Mouse (Mus musculus) layer of hippocampus, postnatal 14 days (tissue): Measurements from ENCODE around the gene Rnf145. TPM values are rescaled to one million over a fixed set of nuclear protein-coding genes. Genes with fewer than 3 reads are reported as not detected.

Source experiments
- DNase-seq, 2 experiments: peaks; one replicate each; pipeline ENCODE4 v3.0.0; 2021 to 2022; ENCODE audit warnings: low spot score in 2 of 2, mixed read lengths in 1 of 2
- total RNA-seq, 2 experiments: library from RNA; stranded (reverse); gene quantifications; 2 replicates each; pipeline ENCODE4 v1.2.3; 2021

The Rnf145 gene
- total RNA-seq, 2 experiments from 2014 or later: 102 to 103 TPM

GRCm38 (mm10) chr11:44508876-44509275 lies 9.9 kb upstream of the Rnf145 start:
- no peak for DNase-seq

- DNase-seq: no peak
Measured at GRCm38 (mm10) chr11:44509906-44510305, 8.9 kb upstream of the Rnf145 start.

- DNase-seq: peak in 1 of 2 experiments; percentile 63
Measured at GRCm38 (mm10) chr11:44510371-44510770, 8.4 kb upstream of the Rnf145 start.

DNA sequence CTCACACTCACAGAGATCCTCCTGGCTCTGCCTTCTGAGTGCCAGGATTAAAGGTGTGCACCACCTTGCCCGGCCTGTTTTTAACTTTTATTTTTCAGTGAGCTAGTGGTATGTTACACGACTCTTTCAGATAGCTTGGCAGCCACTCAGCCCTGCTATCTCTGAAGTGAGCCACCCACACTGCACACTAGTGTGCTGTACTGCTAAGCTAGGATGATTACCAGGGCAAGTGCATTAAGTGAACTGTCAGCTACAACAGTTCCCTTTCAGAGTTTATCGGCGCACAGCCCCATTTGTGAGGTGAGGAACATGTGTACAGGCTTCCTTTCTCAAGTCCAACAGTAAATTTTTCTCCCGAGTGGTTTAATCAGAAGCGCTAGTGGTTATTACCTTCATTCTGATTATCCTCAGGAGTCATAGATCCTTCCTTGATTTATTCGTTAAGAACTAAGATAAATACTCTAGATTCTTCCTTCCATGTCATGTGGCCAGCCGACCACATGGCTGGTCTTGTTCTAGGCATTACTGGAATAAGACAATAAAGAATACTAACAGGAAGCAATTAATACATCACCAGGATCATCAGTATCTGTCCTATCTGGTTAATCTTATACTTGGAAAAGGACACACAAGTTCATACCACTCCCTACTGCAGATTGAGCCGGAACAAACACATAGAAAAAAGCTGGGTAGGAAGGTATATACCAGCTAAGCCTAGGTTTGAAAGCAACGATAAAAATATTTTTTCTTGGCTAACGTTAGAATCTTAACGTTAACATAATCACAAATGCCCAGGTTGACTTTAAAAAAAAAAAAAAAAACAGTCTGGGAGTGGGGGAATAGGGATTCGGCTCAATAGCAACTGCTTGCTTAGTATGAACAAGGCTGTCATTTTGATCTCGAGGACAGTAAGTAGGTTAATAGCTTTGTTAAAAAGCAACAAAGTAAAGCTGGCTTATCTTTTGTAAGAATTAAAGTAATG lies 6.4 kb upstream of the Rnf145 start:
- DNase-seq: peak in 1 of 2 experiments; percentile 29

GRCm38 (mm10) chr11:44513026-44513422 lies 5.7 kb upstream of the Rnf145 start:
- DNase-seq: no peak

DNA sequence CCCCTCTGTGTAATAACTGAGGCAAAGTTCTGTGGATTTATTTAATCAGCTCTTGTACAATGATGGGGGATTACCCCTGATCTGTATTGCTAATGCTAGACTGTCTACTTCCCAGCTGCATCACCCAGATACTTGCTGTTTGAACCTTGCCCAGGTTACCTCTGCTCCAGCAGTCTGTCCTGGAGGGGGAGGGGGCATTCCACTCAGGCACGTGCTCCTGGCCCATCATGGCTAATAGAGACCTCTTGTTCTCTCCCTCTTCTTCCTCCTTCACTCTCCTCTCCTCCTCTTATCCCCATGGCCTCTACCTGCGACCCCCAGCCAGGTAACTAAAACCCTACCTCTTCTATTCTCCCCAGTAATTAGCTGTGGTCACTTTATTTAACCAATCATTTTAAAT lies 4.1 kb upstream of the Rnf145 start:
- no peak for DNase-seq

- DNase-seq: no peak
Measured at GRCm38 (mm10) chr11:44516362-44516761, 2.4 kb upstream of the Rnf145 start.

- DNase-seq: no peak
Measured at GRCm38 (mm10) chr11:44517561-44518280, 1.0 kb upstream of the Rnf145 start.

GRCm38 (mm10) chr11:44519096-44519949 lies 559 bp downstream of the Rnf145 start:
- peak in 1 of 2 experiments; percentile 29 for DNase-seq

DNA sequence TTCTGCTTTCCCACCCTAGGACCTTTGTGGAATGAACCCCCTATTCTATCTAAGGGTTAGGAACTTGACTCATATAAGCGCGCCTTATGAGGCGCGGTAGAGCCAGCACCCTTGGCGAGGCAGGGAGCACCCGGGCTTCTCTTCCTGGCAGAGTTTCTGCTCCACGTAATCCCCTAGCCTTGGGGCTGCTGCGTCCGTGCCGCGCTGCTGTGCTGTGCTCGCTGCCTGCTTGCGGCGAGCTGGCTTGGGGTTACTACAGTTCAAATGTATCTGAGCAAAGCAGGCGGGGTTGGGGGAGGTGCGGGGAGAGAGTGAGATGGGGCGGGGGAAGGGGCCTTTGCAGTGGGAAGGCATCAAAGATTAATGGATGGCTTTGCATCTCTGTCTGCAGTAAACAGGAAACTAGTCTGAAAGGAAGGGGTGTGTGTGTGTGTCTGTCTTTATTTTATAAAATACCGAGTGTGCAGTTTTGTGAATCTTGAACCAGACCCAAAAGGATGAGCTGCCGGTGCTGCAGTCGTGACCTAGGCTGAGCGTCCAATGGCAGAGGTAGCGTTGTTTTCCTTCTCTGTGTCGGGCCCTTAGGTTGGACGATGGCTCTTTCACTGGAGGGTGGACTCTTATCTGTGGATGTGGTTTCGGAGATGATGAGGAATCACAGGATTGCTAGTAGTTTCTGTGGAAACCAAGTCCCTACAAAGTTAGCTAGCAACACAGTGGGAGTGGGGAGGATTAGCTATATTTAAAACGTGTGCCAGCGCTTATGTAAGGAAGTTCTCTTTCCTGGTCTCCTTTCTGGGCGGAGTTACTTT lies 1.4 kb downstream of the Rnf145 start:
- DNase-seq: peak; percentile 42 to 60

DNA sequence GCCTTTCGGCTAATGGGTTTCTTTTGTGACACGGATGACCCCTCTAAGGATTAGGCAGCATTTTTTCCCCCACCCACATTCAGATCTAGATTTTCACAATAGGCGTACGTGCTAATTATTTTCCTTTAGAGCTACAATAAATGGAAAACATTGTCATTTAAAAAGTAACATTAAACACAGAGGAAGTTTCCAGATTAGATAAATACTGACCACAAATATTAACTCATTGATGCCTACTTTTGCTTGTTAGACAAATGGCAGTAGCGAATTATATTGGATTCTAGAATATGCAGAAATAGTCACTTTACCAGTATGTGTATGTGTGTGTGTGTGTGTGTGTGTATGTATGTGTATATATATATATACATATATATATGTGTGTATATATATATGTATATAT lies 3.8 kb downstream of the Rnf145 start:
- DNase-seq: no peak

DNA sequence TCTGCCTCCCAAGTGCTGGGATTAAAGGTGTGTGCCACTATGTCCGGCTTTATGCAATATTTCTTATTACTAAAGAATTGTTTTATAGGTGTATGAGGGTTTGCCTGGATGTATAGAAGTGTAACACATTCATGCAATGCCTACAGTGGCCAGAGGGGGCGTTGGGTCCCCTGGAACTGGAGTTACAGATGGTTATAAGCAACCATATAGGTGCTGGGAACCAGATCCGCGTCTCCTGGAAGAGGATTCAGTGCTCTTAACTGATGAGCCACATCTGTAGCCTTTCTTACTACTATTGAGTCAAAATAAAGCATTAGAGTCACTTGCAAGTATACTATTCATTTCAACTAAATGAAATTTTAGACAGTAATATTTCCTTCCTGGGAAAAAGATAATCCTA lies 7.0 kb downstream of the Rnf145 start:
- no peak for DNase-seq

DNA sequence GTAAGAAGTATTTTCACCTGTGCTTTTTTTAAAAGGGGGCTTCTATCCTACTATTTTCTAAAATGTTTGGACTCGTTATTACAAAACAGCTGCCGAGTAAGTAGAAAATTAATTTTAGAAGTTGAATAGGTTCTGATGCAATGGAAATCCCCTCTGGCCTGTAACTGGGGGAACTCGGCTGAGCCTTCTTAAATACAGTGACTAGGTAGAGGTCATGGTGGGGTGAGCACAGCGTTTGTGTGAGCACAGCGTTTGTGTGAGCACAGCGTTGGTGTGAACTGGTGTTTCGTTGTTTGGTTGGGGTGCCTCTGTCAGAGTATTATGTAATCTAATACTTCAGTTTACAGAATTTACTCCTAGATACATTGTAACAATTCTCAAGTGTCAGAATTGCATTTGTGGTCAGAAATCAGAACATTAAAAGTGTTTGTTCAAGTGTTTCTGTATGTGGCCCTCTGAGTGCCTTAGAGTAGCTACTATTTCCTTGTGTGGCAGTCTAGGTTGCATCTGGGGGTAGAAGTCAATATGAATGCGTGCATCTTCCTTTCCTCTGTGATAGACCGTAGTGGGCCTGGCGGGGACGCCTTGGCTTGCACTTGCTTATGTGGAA lies 8.0 kb downstream of the Rnf145 start:
- DNase-seq: no peak

- no peak for DNase-seq
Measured at GRCm38 (mm10) chr11:44528560-44529199, 9.9 kb downstream of the Rnf145 start.

DNA sequence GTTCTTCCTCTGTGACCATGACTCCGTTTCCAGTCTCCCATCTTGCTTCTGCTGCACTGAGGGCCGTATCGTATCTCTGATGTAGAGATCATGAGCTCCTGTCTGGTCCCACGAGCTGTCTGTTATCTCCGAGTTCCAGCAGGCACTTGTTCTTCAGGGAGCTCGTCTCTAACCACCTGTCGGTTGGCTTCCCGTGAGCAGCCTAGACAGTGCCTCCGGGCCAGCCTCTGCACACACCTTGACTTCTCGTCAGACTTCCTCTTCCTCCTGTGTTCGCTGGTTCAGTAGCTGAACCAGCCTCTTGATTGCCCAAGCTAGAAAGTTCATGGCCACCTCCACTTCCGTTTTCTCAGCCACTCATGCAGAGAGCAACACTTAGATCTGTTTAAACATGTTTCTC lies 10.4 kb downstream of the Rnf145 start:
- DNase-seq: no peak

DNA sequence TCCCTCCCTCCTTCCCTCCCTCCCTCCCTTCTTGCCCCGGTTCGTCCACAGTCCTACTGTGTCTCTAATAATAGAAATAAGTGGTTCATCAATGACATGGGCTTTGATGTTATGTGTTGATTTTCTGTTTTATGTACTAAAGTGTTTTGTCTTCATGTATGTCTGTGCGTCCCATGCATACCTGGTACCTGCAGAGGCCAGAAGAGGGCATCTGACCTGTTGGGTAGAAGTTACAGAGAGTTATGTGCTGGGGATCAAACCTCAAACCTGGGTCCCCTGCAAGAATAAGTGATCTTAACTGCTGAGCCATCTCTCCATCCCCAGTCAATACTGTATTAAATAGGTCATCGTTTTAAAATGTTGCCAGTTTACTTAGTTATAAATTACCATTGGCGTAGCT lies 11.0 kb downstream of the Rnf145 start:
- DNase-seq: no peak

DNA sequence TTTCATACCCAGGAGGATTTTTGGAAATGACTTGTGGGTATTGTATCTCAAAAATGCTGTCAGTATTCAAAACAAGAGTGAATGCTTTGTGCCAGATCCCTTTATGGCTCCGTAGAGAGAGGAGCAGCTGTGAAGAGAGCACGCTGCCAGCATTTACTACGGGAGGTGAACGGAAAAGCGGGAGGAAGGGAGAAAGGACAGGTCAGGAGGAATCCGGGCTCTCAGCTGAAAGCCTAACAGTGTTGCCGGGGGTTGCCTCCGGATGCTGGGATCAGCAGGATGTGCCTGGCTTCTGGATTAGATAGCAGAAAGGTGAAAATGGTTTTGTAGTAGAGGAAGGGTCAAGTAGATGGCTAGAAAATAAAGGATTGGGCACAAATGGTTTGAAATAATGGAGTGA lies 11.6 kb downstream of the Rnf145 start:
- no peak for DNase-seq

- DNase-seq: no peak
Measured at GRCm38 (mm10) chr11:44530867-44531266, 12.1 kb downstream of the Rnf145 start.

DNA sequence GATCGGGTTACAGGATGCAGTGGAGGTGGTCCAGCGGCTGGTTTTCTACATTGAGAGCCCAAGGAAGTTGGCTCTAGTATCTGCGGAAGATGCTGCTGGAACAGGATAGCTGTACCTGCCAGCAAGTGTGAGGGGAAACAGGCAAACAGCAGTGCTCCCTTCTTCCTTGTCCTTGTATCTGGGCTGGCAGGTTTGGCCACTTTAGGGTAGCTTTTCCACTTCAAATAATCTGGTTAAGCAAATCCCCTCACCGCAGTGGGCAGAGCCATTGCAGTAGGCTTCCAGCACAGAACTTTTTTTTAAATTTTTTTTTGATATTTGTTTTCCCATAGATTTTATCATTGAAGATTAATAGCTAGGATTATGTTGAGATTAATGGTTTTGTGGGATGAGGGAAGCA lies 12.9 kb downstream of the Rnf145 start:
- no peak for DNase-seq
